In genomic region chr5:129298646-129299455, GRCm38 (mm10) we compare ENCODE assay signal across 10 mouse cellular contexts.
DNase-seq lines count a peak whose midpoint lies in the region; ATAC-seq and TF ChIP-seq lines count a peak whose summit lies in the region.
"Had no signal": no experiment of that assay in that cellular context is flagged by ENCODE, and none has a peak within 500 bp of the region (broad histone marks: within the 10 kb centered on the region; RNA-seq: fewer than 3 reads in every experiment).

No protein-coding gene starts in this region.

- H3K79me2 ChIP-seq in heart, adult 2 months (replicated peaks; ENCODE audit: control insufficient read depth, insufficient read depth, low read length) = no peaks in the 10 kb centered on the region

- intact Hi-C loops in heart, adult 2 months (cut with DNase I) = no loop called here

- no peaks in the 10 kb centered on the region for H3K9me3 ChIP-seq in midbrain, embryonic 10.5 days (replicated peaks)
- H3K9me3 ChIP-seq in midbrain, embryonic 13.5 days = no peaks in the 10 kb centered on the region
- no peaks in the 10 kb centered on the region for H3K9me3 ChIP-seq in liver, embryonic 11.5 days (ENCODE audit: control insufficient read depth, low read length)
- no peaks in the 10 kb centered on the region for H3K9me3 ChIP-seq in stomach, postnatal 0 days (ENCODE audit: control insufficient read depth, low read length)
- H3K9me3 ChIP-seq: lung, embryonic 15.5 days had no signal

- TF ChIP-seq POLR2A in heart, adult 2 months (IDR thresholded peaks at IDR 0.05; ENCODE audit: insufficient read depth, low read depth, low read length) = no peak

- H3K4me3 ChIP-seq in heart, adult 2 months = no peak overlapping the region
- no peak overlapping the region for H3K4me3 ChIP-seq in midbrain, embryonic 10.5 days
- no peak overlapping the region for H3K4me3 ChIP-seq in midbrain, embryonic 13.5 days (replicated peaks)
- no peak overlapping the region for H3K4me3 ChIP-seq in liver, embryonic 11.5 days (ENCODE audit: low read depth, low read length)
- no peak overlapping the region for H3K4me3 ChIP-seq in stomach, postnatal 0 days (ENCODE audit: low read depth, low read length)
- H3K4me3 ChIP-seq: lung, embryonic 15.5 days had no signal

- H3K27me3 ChIP-seq in heart, adult 2 months (ENCODE audit: control insufficient read depth, insufficient read depth, low read length) = no peaks in the 10 kb centered on the region
- no peaks in the 10 kb centered on the region for H3K27me3 ChIP-seq in midbrain, embryonic 10.5 days (ENCODE audit: low read depth, poor library complexity, severe bottlenecking)
- no peaks in the 10 kb centered on the region for H3K27me3 ChIP-seq in midbrain, embryonic 13.5 days
- H3K27me3 ChIP-seq in liver, embryonic 11.5 days (replicated peaks; ENCODE audit: control insufficient read depth, insufficient read depth, low read length) = no peaks in the 10 kb centered on the region
- no peaks in the 10 kb centered on the region for H3K27me3 ChIP-seq in stomach, postnatal 0 days (ENCODE audit: control insufficient read depth, insufficient read depth, low read length)
- H3K27me3 ChIP-seq: lung, embryonic 15.5 days had no signal

- WGBS in heart, adult 2 months = 23% methylated on average over 11 of the region's 11 CpGs
- 10% methylated on average over 10 of the region's 11 CpGs for WGBS in midbrain, embryonic 10.5 days
- 13% methylated on average over 11 of the region's 11 CpGs for WGBS in midbrain, embryonic 13.5 days
- WGBS in liver, embryonic 11.5 days = 23% methylated on average over 11 of the region's 11 CpGs
- WGBS in stomach, postnatal 0 days = 19% methylated on average over 11 of the region's 11 CpGs

- H3K4me1 ChIP-seq in heart, adult 2 months (ENCODE audit: control insufficient read depth, insufficient read depth, low read length) = peaks cover 21% of the 10 kb centered on the region
- peaks cover 22% of the 10 kb centered on the region for H3K4me1 ChIP-seq in midbrain, embryonic 10.5 days
- H3K4me1 ChIP-seq in midbrain, embryonic 13.5 days (replicated peaks) = peaks cover 9% of the 10 kb centered on the region; the same call in 1 of the 2 replicates
- H3K4me1 ChIP-seq in liver, embryonic 11.5 days (replicated peaks; ENCODE audit: control insufficient read depth, insufficient read depth, low read length) = peaks cover 3% of the 10 kb centered on the region; the same call in 1 of the 2 replicates
- H3K4me1 ChIP-seq in stomach, postnatal 0 days (replicated peaks; ENCODE audit: control insufficient read depth, insufficient read depth) = no peaks in the 10 kb centered on the region
- H3K4me1 ChIP-seq: lung, embryonic 15.5 days had no signal

- DNase-seq in heart, adult 2 months = no peak
- DNase-seq in heart, adult 11 months = no peak
- DNase-seq in midbrain, embryonic 10.5 days (ENCODE audit: low spot score) = peak; percentile 58
- no peak for DNase-seq in liver, embryonic 11.5 days (ENCODE audit: low spot score)
- DNase-seq in stomach, postnatal 0 days (ENCODE audit: low spot score) = no peak
- DNase-seq in urinary bladder, postnatal 14 days (ENCODE audit: low spot score) = no peak
- DNase-seq in ovary, adult 18-20 months (ENCODE audit: low spot score) = no peak
- DNase-seq: B cell, adult 2 months had no signal

- H3K36me3 ChIP-seq in heart, adult 2 months (ENCODE audit: control insufficient read depth, insufficient read depth, low read length) = no peaks in the 10 kb centered on the region
- no peaks in the 10 kb centered on the region for H3K36me3 ChIP-seq in midbrain, embryonic 10.5 days
- no peaks in the 10 kb centered on the region for H3K36me3 ChIP-seq in midbrain, embryonic 13.5 days
- no peaks in the 10 kb centered on the region for H3K36me3 ChIP-seq in liver, embryonic 11.5 days (ENCODE audit: control insufficient read depth, insufficient read depth, low read length)
- no peaks in the 10 kb centered on the region for H3K36me3 ChIP-seq in stomach, postnatal 0 days (ENCODE audit: control insufficient read depth, insufficient read depth, low read length)
- H3K36me3 ChIP-seq: lung, embryonic 15.5 days had no signal

- H3K4me2 ChIP-seq in midbrain, embryonic 13.5 days (replicated peaks) = no peak overlapping the region
- no peak overlapping the region for H3K4me2 ChIP-seq in liver, embryonic 11.5 days
- no peak overlapping the region for H3K4me2 ChIP-seq in stomach, postnatal 0 days (replicated peaks; ENCODE audit: low read depth)
- H3K4me2 ChIP-seq: lung, embryonic 15.5 days had no signal

- TF ChIP-seq CTCF in heart, adult 2 months (IDR thresholded peaks at IDR 0.05) = no peak
- TF ChIP-seq CTCF in stomach, postnatal 0 days (IDR thresholded peaks at IDR 0.05; ENCODE audit: low read depth) = no peak

- no peak overlapping the region for H3K9ac ChIP-seq in heart, adult 2 months (ENCODE audit: low read depth, low read length)
- H3K9ac ChIP-seq in midbrain, embryonic 13.5 days (replicated peaks) = no peak overlapping the region
- H3K9ac ChIP-seq in liver, embryonic 11.5 days (ENCODE audit: low read depth, low read length) = no peak overlapping the region
- H3K9ac ChIP-seq in stomach, postnatal 0 days (ENCODE audit: low read length) = no peak overlapping the region
- H3K9ac ChIP-seq: lung, embryonic 15.5 days had no signal

- no peak for ATAC-seq in midbrain, embryonic 13.5 days
- ATAC-seq in liver, embryonic 11.5 days (replicated peaks; ENCODE audit: low FRiP score) = peak; percentile 81
- peak; percentile 39 for ATAC-seq in stomach, postnatal 0 days (ENCODE audit: low FRiP score, low TSS enrichment)

- H3K27ac ChIP-seq in heart, adult 2 months = peak overlapping the region; percentile 49
- H3K27ac ChIP-seq in midbrain, embryonic 10.5 days (replicated peaks) = peak overlapping the region; percentile 65
- H3K27ac ChIP-seq in midbrain, embryonic 13.5 days = no peak overlapping the region
- peak overlapping the region; percentile 58 for H3K27ac ChIP-seq in liver, embryonic 11.5 days (ENCODE audit: low read depth, low read length)
- H3K27ac ChIP-seq in stomach, postnatal 0 days (replicated peaks) = no peak overlapping the region
- H3K27ac ChIP-seq: lung, embryonic 15.5 days had no signal

- TF ChIP-seq EP300 in heart, adult 2 months (IDR thresholded peaks at IDR 0.05; ENCODE audit: insufficient read depth, low read depth, low read length) = no peak
- no peak for TF ChIP-seq EP300 in stomach, postnatal 0 days (optimal IDR thresholded peaks at IDR 0.05)

Comparison
In these comparisons a context has a peak if more than half of its experiments do, and no peak if none do; other contexts are left out.
1. H3K27ac ChIP-seq: peak in heart, adult 2 months (single experiment), midbrain, embryonic 10.5 days (single experiment) and liver, embryonic 11.5 days (single experiment); none in midbrain, embryonic 13.5 days (single experiment) and stomach, postnatal 0 days (single experiment).